Mouse (Mus musculus) central nervous system, embryonic 14 days (tissue): Measurements from ENCODE around the gene Nsrp1. TPM values are rescaled to one million over a fixed set of nuclear protein-coding genes. Genes with fewer than 3 reads are reported as not detected.

ENCODE experiments used
- polyA plus RNA-seq: library from polyadenylated mRNA; depleted of rRNA; stranded (reverse); fragments of >200 nt; gene quantifications from 2 replicates; pipeline ENCODE4 v1.2.3, GENCODE M21; 2012; rRNA removed

The Nsrp1 gene
- 10.7 and 12.1 TPM in 2 replicates for polyA plus RNA-seq

GRCm38 (mm10) chr11:77078273-77079134, at the start of gene Nsrp1:
TSS of gene Nsrp1 (minus strand) at chr11:77078435.

DNA sequence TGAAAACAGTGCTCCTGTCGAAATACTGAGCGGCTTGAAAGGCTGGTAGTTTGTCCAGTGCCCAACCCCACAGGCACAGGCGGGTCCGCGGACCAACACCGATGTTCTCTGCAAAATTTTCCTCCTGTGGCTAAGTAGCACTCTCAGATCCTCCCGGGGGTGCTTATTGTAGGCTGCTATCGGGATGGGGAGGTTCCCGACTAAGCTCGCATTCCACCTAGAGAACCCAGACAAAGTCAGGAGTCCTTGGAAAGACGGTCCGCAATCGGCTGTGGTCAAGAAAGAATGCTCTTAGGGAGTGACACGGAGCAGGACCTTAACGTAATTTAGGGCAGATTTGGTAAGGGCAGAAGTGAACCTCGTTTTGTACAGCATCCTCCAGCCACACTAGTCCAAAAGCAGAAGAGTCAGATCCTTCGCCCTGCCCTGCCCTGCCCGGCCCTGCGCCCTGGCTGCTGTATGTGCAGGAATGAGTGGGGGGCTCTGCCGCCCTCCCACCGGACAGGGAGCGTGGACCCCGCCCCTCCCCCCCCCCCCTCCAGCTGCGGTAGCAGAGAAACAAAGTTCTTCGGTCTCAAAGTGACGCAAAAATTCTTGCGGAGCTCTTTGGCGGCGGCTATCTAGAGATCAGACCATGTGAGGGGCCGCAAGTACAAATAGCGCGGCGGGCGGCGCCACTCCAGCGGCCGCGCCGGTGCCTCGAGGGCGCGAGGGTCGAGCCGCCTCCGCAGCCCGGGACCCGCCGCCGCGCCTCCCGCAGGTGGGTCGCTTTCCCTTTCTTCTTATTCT, 80.1 kb downstream of the Nsrp1 start, which contains the start of gene Slc6a4:
Slc6a4 (plus strand) TSS at position 688 of the 789 bp plus-strand sequence.

Other genes with a start within 250 kb of the Nsrp1 start
- gene Cpd, start 231.4 kb downstream of the Nsrp1 start, polyA plus RNA-seq, result 16.2 and 17.8 TPM in 2 replicates
- gene Tmigd1, start 176.3 kb downstream of the Nsrp1 start, polyA plus RNA-seq, result 0.08 TPM in 1 of 2 replicates, not detected in the other
- 67.1 and 68.1 TPM in 2 replicates for gene Blmh, start 153.6 kb downstream of the Nsrp1 start, polyA plus RNA-seq
- gene Slc6a4, start 79.8 kb downstream of the Nsrp1 start, polyA plus RNA-seq, result 4.0 and 6.3 TPM in 2 replicates
- gene Efcab5, start 110.5 kb upstream of the Nsrp1 start, polyA plus RNA-seq, result 1.8 and 2.3 TPM in 2 replicates
- 18.9 and 20.1 TPM in 2 replicates for gene Ssh2, start 137.9 kb upstream of the Nsrp1 start, polyA plus RNA-seq